Mouse (Mus musculus) limb, embryonic 14.5 days (tissue): ENCODE measurements at regions not wholly inside any gene's neighbourhood (a gene's known extent, or its start where the extent isn't known, plus 50 kb on each side); places are given as distances from the start of the nearest gene placed in this dataset.

Experiments
- ATAC-seq: fragments of 200-750 bp; cut with Nextera tagmentation; 2 replicates; pipeline ENCODE4 v1.8.0; 2017; ENCODE audit warnings: low read depth, moderate number of reproducible peaks, moderate TSS enrichment; ENCODE audit not compliant: low FRiP score
- DNase-seq: peaks from one replicate; pipeline ENCODE4 v3.0.0-alpha.2; 2015; ENCODE audit warnings: low spot score
- H3K27ac ChIP-seq: fragments of 300-500 bp; sonication (generic); replicated peaks from 2 replicates; pipeline ENCODE4 v1.5.1; 2014; ENCODE audit warnings: low read depth, mild to moderate bottlenecking, low read length, moderate library complexity, mixed read lengths
- H3K27me3 ChIP-seq: fragments of 300-500 bp; sonication (generic); 2 replicates; pipeline ENCODE4 v1.6.1; 2014; ENCODE audit warnings: low read length, mixed read lengths; ENCODE audit not compliant: control insufficient read depth, insufficient read depth
- H3K36me3 ChIP-seq: fragments of 300-500 bp; sonication (generic); 2 replicates; pipeline ENCODE4 v1.6.1; 2014; ENCODE audit warnings: mild to moderate bottlenecking, low read length, moderate library complexity, mixed read lengths; ENCODE audit not compliant: control insufficient read depth, insufficient read depth
- H3K4me1 ChIP-seq: fragments of 300-500 bp; sonication (generic); 2 replicates; pipeline ENCODE4 v1.6.1; 2014; ENCODE audit warnings: antibody characterized with exemption, low read length, mixed read lengths; ENCODE audit not compliant: control insufficient read depth, insufficient read depth
- H3K4me2 ChIP-seq: fragments of 300-500 bp; sonication (generic); replicated peaks from 2 replicates; pipeline ENCODE4 v1.6.1; 2014; ENCODE audit warnings: low read depth, mild to moderate bottlenecking, low read length, moderate library complexity; ENCODE audit not compliant: severe bottlenecking
- H3K4me3 ChIP-seq: fragments of 300-500 bp; sonication (generic); replicated peaks from 2 replicates; pipeline ENCODE4 v1.5.1; 2014; ENCODE audit warnings: low read length
- H3K9ac ChIP-seq: fragments of 300-500 bp; sonication (generic); 2 replicates; pipeline ENCODE4 v1.6.1; 2014; ENCODE audit warnings: mild to moderate bottlenecking, low read depth, low read length, moderate library complexity; ENCODE audit not compliant: severe bottlenecking
- H3K9me3 ChIP-seq: fragments of 300-500 bp; sonication (generic); 2 replicates; pipeline ENCODE4 v1.6.1; 2016; ENCODE audit warnings: low read length; ENCODE audit not compliant: control insufficient read depth
- POLR2A ChIP-seq: fragments of 200-500 bp; IDR thresholded peaks from 2 replicates; pipeline ENCODE4 v1.8.0; 2012; ENCODE audit warnings: inconsistent platforms, mild to moderate bottlenecking, moderate library complexity, borderline replicate concordance; ENCODE audit not compliant: insufficient read depth, insufficient read length; ENCODE audit errors: extremely low read depth
- WGBS: fragments of 180-500 bp; shearing (Covaris S2); extraction: QIAGEN DNeasy Blood & Tissue Kit; methylation state at CpG from one replicate; pipeline ENCODE4 v1.1.7; 2014; 5-methylcytosine and 5-hydroxymethylcytosine counted together

- WGBS, result 51% methylated on average over 4 of the region's 4 CpGs
- TF ChIP-seq POLR2A, result no peak
Observed at GRCm38 (mm10) chr15:59913860-59914259, 102.6 kb downstream of the 4933412E24Rik start.

DNA sequence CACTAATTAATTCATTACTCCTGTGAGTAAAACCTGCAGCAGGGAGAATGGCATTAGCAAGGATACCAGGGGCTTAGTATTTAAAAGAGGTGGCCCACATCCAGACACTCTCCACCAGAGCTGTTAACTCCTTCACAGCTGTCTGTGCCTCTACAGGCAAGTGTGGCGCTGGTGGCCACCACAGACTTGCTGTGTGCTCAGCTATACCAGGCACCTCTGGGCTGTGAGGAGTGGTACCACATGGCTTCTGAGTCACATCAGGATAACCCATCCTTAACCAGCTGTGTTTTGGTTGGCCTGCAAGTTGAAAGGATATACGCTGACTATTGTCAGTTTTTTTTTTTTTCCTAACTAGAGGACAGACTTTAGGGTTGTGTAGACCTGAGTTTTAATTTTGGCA, 108.1 kb downstream of the 4933412E24Rik start:
- TF ChIP-seq POLR2A, result no peak
- H3K4me2 ChIP-seq, result no peak overlapping the region
- DNase-seq (no peak), ATAC-seq (no peak; the same call in 1 of the 2 replicates)
- 53% methylated on average over 2 of the region's 2 CpGs for WGBS
- no peak overlapping the region for H3K9ac ChIP-seq
- H3K27ac ChIP-seq, result no peak overlapping the region
- no peak overlapping the region for H3K4me3 ChIP-seq
- peaks cover 6% of the 10 kb centered on the region; the same call in 1 of the 2 replicates for H3K4me1 ChIP-seq
- no peaks in the 10 kb centered on the region for H3K36me3 ChIP-seq
- H3K27me3 ChIP-seq, result no peaks in the 10 kb centered on the region
- H3K9me3 ChIP-seq, result no peaks in the 10 kb centered on the region

More at GRCm38 (mm10) chr15:59913860-59914259, 102.6 kb downstream of the 4933412E24Rik start:
- no peak for ATAC-seq
- Histone ChIP-seq H3K27me3 (no peaks in the 10 kb centered on the region), H3K4me1 (peaks cover 3% of the 10 kb centered on the region; the same call in 1 of the 2 replicates), H3K4me3 (no peak overlapping the region), H3K36me3 (no peaks in the 10 kb centered on the region), H3K27ac (no peak overlapping the region), H3K9me3 (no peaks in the 10 kb centered on the region), H3K9ac (no peak overlapping the region), H3K4me2 (no peak overlapping the region)
- no peak for DNase-seq

DNA sequence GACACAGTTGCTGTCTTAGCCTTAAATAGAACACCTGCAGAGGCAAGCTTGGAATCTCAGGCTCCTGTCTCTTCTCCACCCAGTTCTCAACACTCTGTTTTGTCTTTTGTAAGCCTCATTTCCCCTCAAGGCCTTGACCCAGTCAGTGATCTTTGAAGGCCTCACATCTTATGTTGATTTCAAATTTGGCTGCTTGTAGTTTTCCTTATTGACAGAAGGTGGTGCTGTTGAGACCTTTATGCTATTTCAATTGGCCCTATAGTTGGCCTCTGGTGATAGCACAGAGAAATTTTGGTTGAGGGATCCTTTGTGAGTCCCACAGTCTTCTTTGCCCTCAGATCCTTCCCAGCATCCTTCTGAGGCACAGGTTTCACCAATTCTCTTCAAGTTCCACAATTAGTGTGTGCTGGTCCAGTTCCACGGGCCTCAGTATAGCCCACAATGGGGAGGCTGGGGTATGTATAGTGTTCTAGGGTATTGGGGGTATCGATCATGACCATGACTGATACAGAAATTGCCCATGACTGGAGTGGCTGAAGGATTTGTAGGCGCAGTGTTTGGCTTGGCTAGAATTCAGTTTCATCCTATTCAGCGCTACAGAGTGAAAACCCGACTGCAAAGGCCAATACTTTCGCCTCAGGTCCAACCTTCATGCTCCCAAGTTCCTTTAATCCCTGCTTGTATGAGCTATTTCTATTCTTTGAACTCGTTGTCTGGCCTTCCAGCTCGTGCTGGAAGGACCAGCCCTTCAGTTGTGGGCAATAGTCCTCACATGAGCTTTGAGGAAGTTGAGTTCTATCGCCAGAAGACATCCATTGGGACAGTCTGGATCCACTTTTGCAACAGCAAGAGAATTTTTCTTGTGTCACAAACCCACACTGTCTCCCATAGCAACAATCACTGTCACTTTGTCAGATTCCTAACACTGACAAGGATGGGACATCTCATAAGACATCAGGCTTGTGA, 110.3 kb downstream of the 4933412E24Rik start:
- Histone ChIP-seq H3K9me3 (no peaks in the 10 kb centered on the region), H3K4me2 (no peak overlapping the region), H3K27me3 (no peaks in the 10 kb centered on the region), H3K9ac (no peak overlapping the region), H3K36me3 (no peaks in the 10 kb centered on the region), H3K4me3 (no peak overlapping the region), H3K27ac (no peak overlapping the region), H3K4me1 (peaks cover 6% of the 10 kb centered on the region; the same call in 1 of the 2 replicates)
- no peak for ATAC-seq
- peak; percentile 36 for DNase-seq
- 76% methylated on average over 9 of the region's 9 CpGs for WGBS
- TF ChIP-seq POLR2A, result no peak

DNA sequence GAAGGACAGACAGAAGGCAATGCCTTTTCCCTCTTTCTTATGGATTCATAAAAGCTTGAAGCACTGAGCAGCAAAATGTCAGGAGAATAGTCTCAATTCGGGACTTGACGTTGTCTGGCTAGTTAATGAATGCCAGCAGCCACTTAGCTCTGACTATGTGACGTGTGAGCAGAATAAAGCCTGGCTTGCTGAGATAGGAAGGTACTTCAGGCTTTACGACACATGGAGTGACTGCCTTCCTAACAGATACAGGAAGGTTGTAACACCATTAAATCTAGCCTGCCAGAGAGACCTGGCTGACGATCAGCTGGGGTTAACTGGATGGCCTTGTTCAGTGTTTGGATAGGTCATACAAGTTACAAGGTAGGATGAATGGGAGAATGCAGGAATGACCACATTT, 111.7 kb downstream of the 4933412E24Rik start:
- DNase-seq, result no peak
- TF ChIP-seq POLR2A, result no peak

GRCm38 (mm10) chr15:59888996-59889395, 127.4 kb downstream of the 4933412E24Rik start:
- 90% methylated on average over 2 of the region's 2 CpGs for WGBS
- Histone ChIP-seq H3K27me3 (no peaks in the 10 kb centered on the region), H3K9ac (no peak overlapping the region), H3K4me3 (no peak overlapping the region), H3K4me1 (no peaks in the 10 kb centered on the region), H3K36me3 (no peaks in the 10 kb centered on the region), H3K4me2 (no peak overlapping the region), H3K27ac (no peak overlapping the region), H3K9me3 (no peaks in the 10 kb centered on the region)
- ATAC-seq, result no peak
- DNase-seq, result no peak
- TF ChIP-seq POLR2A, result no peak

More for the DNA sequence above, 111.7 kb downstream of the 4933412E24Rik start:
- H3K27ac ChIP-seq, result no peak overlapping the region
- peaks cover 6% of the 10 kb centered on the region; the same call in 1 of the 2 replicates for H3K4me1 ChIP-seq
- no peak overlapping the region for H3K4me2 ChIP-seq
- H3K4me3 ChIP-seq, result no peak overlapping the region
- ATAC-seq, result no peak
- H3K9me3 ChIP-seq, result no peaks in the 10 kb centered on the region
- no peaks in the 10 kb centered on the region for H3K36me3 ChIP-seq
- H3K27me3 ChIP-seq, result no peaks in the 10 kb centered on the region
- H3K9ac ChIP-seq, result no peak overlapping the region
- WGBS, result 24% methylated on average over 5 of the region's 5 CpGs
